Mouse (Mus musculus) liver, postnatal 0 days (tissue): ENCODE data around the gene Evi5. TPM values are rescaled to one million over a fixed set of nuclear protein-coding genes. Genes with fewer than 3 reads are reported as not detected.

Source experiments
- ATAC-seq: fragments of 200-750 bp; cut with Nextera tagmentation; 2 replicates; pipeline ENCODE4 v1.8.0; 2017; ENCODE audit warnings: mild to moderate bottlenecking, moderate library complexity
- DNase-seq: peaks from one replicate; pipeline ENCODE4 v3.0.0-alpha.2; 2016
- H3K27ac ChIP-seq: fragments of 300-500 bp; sonication (generic); 2 replicates; pipeline ENCODE4 v1.5.1; 2014; ENCODE audit warnings: antibody characterized with exemption, moderate library complexity, mild to moderate bottlenecking, low read depth
- H3K27me3 ChIP-seq: fragments of 300-500 bp; sonication (generic); 2 replicates; pipeline ENCODE4 v1.6.1; 2014; ENCODE audit warnings: low read length, control low read depth, mixed read lengths; ENCODE audit not compliant: insufficient read depth
- H3K36me3 ChIP-seq: fragments of 300-500 bp; sonication (generic); replicated peaks from 2 replicates; pipeline ENCODE4 v1.6.1; 2014; ENCODE audit warnings: mild to moderate bottlenecking, control low read depth, low read length, moderate library complexity, mixed read lengths; ENCODE audit not compliant: insufficient read depth
- H3K4me1 ChIP-seq: fragments of 300-500 bp; sonication (generic); 2 replicates; pipeline ENCODE4 v1.6.1; 2014; ENCODE audit warnings: antibody characterized with exemption, mild to moderate bottlenecking, control low read depth; ENCODE audit not compliant: insufficient read depth
- H3K4me2 ChIP-seq: fragments of 300-500 bp; sonication (generic); 2 replicates; pipeline ENCODE4 v1.6.1; 2014; ENCODE audit warnings: low read depth, mild to moderate bottlenecking, low read length, moderate library complexity, mixed read lengths
- H3K4me3 ChIP-seq: fragments of 300-500 bp; sonication (generic); 2 replicates; pipeline ENCODE4 v1.5.1; 2014; ENCODE audit warnings: low read depth, low read length
- H3K9ac ChIP-seq: fragments of 300-500 bp; sonication (generic); replicated peaks from 2 replicates; pipeline ENCODE4 v1.6.1; 2014; ENCODE audit warnings: mild to moderate bottlenecking, moderate library complexity
- H3K9me3 ChIP-seq: fragments of 300-500 bp; sonication (generic); 2 replicates; pipeline ENCODE4 v1.6.1; 2016; ENCODE audit warnings: mild to moderate bottlenecking, control low read depth, low read length, mixed read lengths
- CTCF ChIP-seq: sonication (generic); IDR thresholded peaks from 2 replicates; pipeline ENCODE4 v1.5.1; 2016; ENCODE audit warnings: antibody characterized with exemption, low read depth
- EP300 ChIP-seq: IDR thresholded peaks from 2 replicates; pipeline ENCODE4 v1.6.1; 2016; ENCODE audit warnings: antibody characterized with exemption, low read depth, mild to moderate bottlenecking
- WGBS: fragments of 180-500 bp; shearing (Covaris S2); extraction: QIAGEN DNeasy Blood & Tissue Kit; methylation state at CpG from one replicate; pipeline ENCODE4 v1.1.7; 2014; ENCODE audit not compliant: insufficient replicate concordance; 5-methylcytosine and 5-hydroxymethylcytosine counted together
- polyA plus RNA-seq: library from polyadenylated mRNA; unstranded; fragments of >200 nt; fragmentation: Nextera tagmentation; extraction: Ambion mirVana; gene quantifications from 2 replicates; pipeline ENCODE4 v1.2.1, GENCODE M21; 2015

Evi5 gene
- polyA plus RNA-seq, 1 experiment from 2014 or later = 68.4 TPM

GRCm38 (mm10) chr5:107848964-107849363, 25.9 kb downstream of the Evi5 start:
- Histone ChIP-seq H3K9ac (no peak overlapping the region), H3K4me2 (no peak overlapping the region), H3K9me3 (0 out of 2 replicates have a peak, but pooled peaks cover 4% of the 10 kb centered on the region), H3K27me3 (no peaks in the 10 kb centered on the region), H3K36me3 (peaks cover 3% of the 10 kb centered on the region; the same call in 1 of the 2 replicates), H3K4me1 (peaks cover 14% of the 10 kb centered on the region), H3K27ac (no peak overlapping the region), H3K4me3 (no peak overlapping the region)
- ATAC-seq (no peak), DNase-seq (no peak)
- WGBS = 84% methylated on average over 4 of the region's 4 CpGs
- TF ChIP-seq EP300 = no peak
- TF ChIP-seq CTCF = no peak

GRCm38 (mm10) chr5:107847817-107848216, 27.1 kb downstream of the Evi5 start:
- no peak overlapping the region for H3K4me2 ChIP-seq
- no peaks in the 10 kb centered on the region for H3K27me3 ChIP-seq
- no peak overlapping the region for H3K4me3 ChIP-seq
- no peak for DNase-seq
- TF ChIP-seq EP300 (no peak), CTCF (no peak)
- no peak for ATAC-seq
- H3K4me1 ChIP-seq = peaks cover 4% of the 10 kb centered on the region
- WGBS = 88% methylated on average over 2 of the region's 2 CpGs
- H3K9ac ChIP-seq = no peak overlapping the region
- peaks cover 3% of the 10 kb centered on the region; the same call in 1 of the 2 replicates for H3K36me3 ChIP-seq
- no peak overlapping the region for H3K27ac ChIP-seq
- 0 out of 2 replicates have a peak, but pooled peaks cover 4% of the 10 kb centered on the region for H3K9me3 ChIP-seq

- WGBS = 88% methylated on average over 5 of the region's 5 CpGs
- Histone ChIP-seq H3K27ac (no peak overlapping the region), H3K4me2 (no peak overlapping the region), H3K4me3 (no peak overlapping the region), H3K9ac (no peak overlapping the region), H3K9me3 (0 out of 2 replicates have a peak, but pooled peaks cover 4% of the 10 kb centered on the region), H3K4me1 (no peaks in the 10 kb centered on the region; the same call in 1 of the 2 replicates), H3K27me3 (no peaks in the 10 kb centered on the region), H3K36me3 (peaks cover 3% of the 10 kb centered on the region; the same call in 1 of the 2 replicates)
- no peak for TF ChIP-seq EP300
- no peak for TF ChIP-seq CTCF
- ATAC-seq (no peak), DNase-seq (no peak)
Observed at GRCm38 (mm10) chr5:107847349-107847748, 27.6 kb downstream of the Evi5 start.

- Histone ChIP-seq H3K4me2 (no peak overlapping the region), H3K27me3 (no peaks in the 10 kb centered on the region), H3K9ac (no peak overlapping the region), H3K36me3 (peaks cover 14% of the 10 kb centered on the region), H3K27ac (no peak overlapping the region), H3K9me3 (no peaks in the 10 kb centered on the region), H3K4me3 (no peak overlapping the region), H3K4me1 (peaks cover 6% of the 10 kb centered on the region)
- WGBS = 81% methylated on average over 5 of the region's 5 CpGs
- ATAC-seq (no peak), DNase-seq (no peak)
- TF ChIP-seq EP300 (no peak), CTCF (no peak)
Observed at GRCm38 (mm10) chr5:107840549-107841238, 34.2 kb downstream of the Evi5 start.

GRCm38 (mm10) chr5:107838891-107839644, 35.8 kb downstream of the Evi5 start:
- H3K27me3 ChIP-seq = no peaks in the 10 kb centered on the region
- H3K36me3 ChIP-seq = peaks cover 17% of the 10 kb centered on the region
- TF ChIP-seq CTCF = no peak
- TF ChIP-seq EP300 = no peak; the same call in 1 of the 2 replicates
- ATAC-seq (peak; percentile 92), DNase-seq (peak; percentile 76)
- H3K9me3 ChIP-seq = no peaks in the 10 kb centered on the region
- WGBS = 36% methylated on average over 3 of the region's 3 CpGs
- peaks cover 7% of the 10 kb centered on the region for H3K4me1 ChIP-seq
- no peak overlapping the region for H3K9ac ChIP-seq
- 0 out of 2 replicates have a peak overlapping the region, but pooled peaks have one; percentile 7 for H3K4me2 ChIP-seq
- peak overlapping the region; percentile 50 for H3K27ac ChIP-seq
- no peak overlapping the region for H3K4me3 ChIP-seq

GRCm38 (mm10) chr5:107834287-107834686, 40.6 kb downstream of the Evi5 start:
- DNase-seq = no peak
- Histone ChIP-seq H3K36me3 (peaks cover 19% of the 10 kb centered on the region; the same call in 1 of the 2 replicates), H3K4me1 (0 out of 2 replicates have a peak, but pooled peaks cover 6% of the 10 kb centered on the region), H3K27me3 (no peaks in the 10 kb centered on the region), H3K4me3 (no peak overlapping the region), H3K9ac (no peak overlapping the region), H3K27ac (peak overlapping the region; percentile 44; the same call in 1 of the 2 replicates), H3K9me3 (no peaks in the 10 kb centered on the region), H3K4me2 (peak overlapping the region; percentile 44)
- WGBS = 58% methylated on average over 1 of the region's 1 CpGs
- no peak for ATAC-seq
- TF ChIP-seq CTCF = no peak
- no peak for TF ChIP-seq EP300
